Mouse (Mus musculus): ENCODE results near the gene Pfkp. TPM values are rescaled to one million over a fixed set of nuclear protein-coding genes. Genes with fewer than 3 reads are reported as not detected.

Gene Pfkp
- polyA plus RNA-seq, 1 experiment, result 45.1 TPM

DNA sequence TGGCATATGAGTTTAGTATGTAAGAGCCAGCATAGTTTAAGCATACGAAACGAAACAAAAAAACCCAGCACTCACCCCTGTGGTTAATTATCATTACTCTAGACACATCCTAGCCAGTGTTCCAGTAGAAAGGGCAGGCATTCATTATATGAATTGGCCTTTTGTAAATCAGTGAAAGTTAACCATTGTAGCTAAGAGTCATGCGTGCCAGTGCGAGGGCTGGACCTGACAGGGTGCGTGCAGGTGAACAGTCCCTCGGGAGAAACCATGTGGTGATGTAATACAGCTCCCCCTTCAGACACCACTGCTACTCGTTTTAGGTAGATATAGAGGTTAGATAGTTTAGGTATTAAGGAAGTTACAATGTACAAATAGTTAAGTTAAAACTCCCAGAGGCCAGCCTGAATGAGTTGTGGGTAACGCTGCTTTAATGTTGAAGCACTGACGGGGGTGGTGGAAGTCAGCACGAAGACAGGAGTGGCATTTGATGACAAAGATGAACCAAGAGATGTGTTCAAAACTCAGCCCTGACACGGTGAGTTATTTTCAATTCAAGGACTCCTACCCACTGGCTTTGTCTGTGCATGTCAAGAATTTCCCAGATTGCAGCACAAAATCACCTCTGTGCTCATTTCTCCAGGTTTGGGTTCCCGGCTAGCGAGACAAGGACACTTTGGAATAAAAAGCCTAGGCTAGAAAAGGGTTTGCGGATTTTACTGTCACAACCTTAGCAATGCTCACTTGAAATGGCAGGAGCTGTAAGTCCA, 19.4 kb downstream of the Pfkp start:
- Histone ChIP-seq H3K36me3 (ENCODE audit: control insufficient read depth, insufficient read depth, low read length) (no peaks in the 10 kb centered on the region), H3K27me3 (ENCODE audit: control insufficient read depth, insufficient read depth, low read length) (no peaks in the 10 kb centered on the region), H3K4me1 (ENCODE audit: control insufficient read depth, insufficient read depth, insufficient read length) (peaks cover 21% of the 10 kb centered on the region), H3K27ac (ENCODE audit: insufficient read depth, low read length) (no peak overlapping the region), H3K4me3 (ENCODE audit: extremely low read depth, insufficient read depth, insufficient read length) (no peak overlapping the region)
- TF ChIP-seq POLR2A (IDR thresholded peaks at IDR 0.05; ENCODE audit: low read depth, low read length) (no peak), CTCF (IDR thresholded peaks at IDR 0.05; ENCODE audit: extremely low read depth, insufficient read depth, insufficient read length, insufficient replicate concordance) (no peak)
- DNase-seq (ENCODE audit: low read depth in 1 of 2, low spot score in 2 of 2), result no peak
- WGBS, result 75% methylated on average over 14 of the region's 14 CpGs

DNA sequence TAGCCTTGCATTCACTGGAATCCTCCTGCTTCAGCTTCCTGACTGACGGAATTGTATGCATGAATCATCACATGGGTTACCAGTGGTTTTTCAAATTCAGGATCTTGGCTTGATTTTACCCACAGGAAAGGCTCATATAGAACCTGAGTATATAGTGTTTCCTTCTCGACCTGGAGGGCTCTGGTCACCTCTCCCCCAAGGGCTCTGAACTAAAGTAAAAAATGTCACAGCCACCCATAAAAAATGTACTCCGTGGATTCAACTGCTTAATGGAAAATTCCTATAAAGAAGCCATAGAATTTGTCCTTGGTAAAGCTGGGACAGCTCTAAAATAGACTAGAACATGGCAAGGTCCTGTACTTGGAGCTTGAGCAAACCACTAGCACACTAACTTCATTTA, 20.3 kb downstream of the Pfkp start:
- TF ChIP-seq CTCF (IDR thresholded peaks at IDR 0.05; ENCODE audit: extremely low read depth, insufficient read depth, insufficient read length, insufficient replicate concordance) (no peak), POLR2A (IDR thresholded peaks at IDR 0.05; ENCODE audit: low read depth, low read length) (no peak)
- DNase-seq (ENCODE audit: low read depth in 1 of 2, low spot score in 2 of 2), result no peak
- 85% methylated on average over 3 of the region's 3 CpGs for WGBS
- no peaks in the 10 kb centered on the region for H3K36me3 ChIP-seq (ENCODE audit: control insufficient read depth, insufficient read depth, low read length)
- no peak overlapping the region for H3K27ac ChIP-seq (ENCODE audit: insufficient read depth, low read length)
- peaks cover 13% of the 10 kb centered on the region for H3K4me1 ChIP-seq (ENCODE audit: control insufficient read depth, insufficient read depth, insufficient read length)
- H3K27me3 ChIP-seq (ENCODE audit: control insufficient read depth, insufficient read depth, low read length), result no peaks in the 10 kb centered on the region
- H3K4me3 ChIP-seq (ENCODE audit: extremely low read depth, insufficient read depth, insufficient read length), result no peak overlapping the region

DNA sequence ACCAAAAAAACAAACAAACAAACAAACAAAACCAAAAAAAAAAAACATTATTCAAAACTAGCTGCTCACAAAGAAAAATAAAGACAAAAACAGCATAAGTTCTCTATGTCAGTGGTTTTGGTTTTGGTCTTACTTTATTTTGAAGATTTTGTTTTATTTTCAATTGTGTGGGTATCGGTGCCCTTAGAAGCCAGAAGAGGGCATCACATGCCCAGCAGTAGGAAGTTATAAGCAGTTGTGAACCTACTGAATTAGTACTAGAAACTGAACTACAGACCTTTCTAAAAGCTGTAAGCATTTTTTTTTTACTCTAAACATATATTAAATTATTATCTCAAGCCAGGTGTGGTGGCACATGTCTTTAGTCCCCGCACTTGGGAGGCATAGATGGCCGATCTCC, 21.2 kb downstream of the Pfkp start:
- DNase-seq (ENCODE audit: low read depth in 1 of 2, low spot score in 2 of 2), result no peak
- no peak overlapping the region for H3K27ac ChIP-seq (ENCODE audit: insufficient read depth, low read length)
- no peaks in the 10 kb centered on the region for H3K36me3 ChIP-seq (ENCODE audit: control insufficient read depth, insufficient read depth, low read length)
- H3K4me1 ChIP-seq (ENCODE audit: control insufficient read depth, insufficient read depth, insufficient read length), result peaks cover 4% of the 10 kb centered on the region; the same call in 1 of the 2 replicates
- H3K4me3 ChIP-seq (ENCODE audit: extremely low read depth, insufficient read depth, insufficient read length), result no peak overlapping the region
- no peaks in the 10 kb centered on the region for H3K27me3 ChIP-seq (ENCODE audit: control insufficient read depth, insufficient read depth, low read length)
- TF ChIP-seq POLR2A (IDR thresholded peaks at IDR 0.05; ENCODE audit: low read depth, low read length), result no peak
- 84% methylated on average over 3 of the region's 3 CpGs for WGBS

DNA sequence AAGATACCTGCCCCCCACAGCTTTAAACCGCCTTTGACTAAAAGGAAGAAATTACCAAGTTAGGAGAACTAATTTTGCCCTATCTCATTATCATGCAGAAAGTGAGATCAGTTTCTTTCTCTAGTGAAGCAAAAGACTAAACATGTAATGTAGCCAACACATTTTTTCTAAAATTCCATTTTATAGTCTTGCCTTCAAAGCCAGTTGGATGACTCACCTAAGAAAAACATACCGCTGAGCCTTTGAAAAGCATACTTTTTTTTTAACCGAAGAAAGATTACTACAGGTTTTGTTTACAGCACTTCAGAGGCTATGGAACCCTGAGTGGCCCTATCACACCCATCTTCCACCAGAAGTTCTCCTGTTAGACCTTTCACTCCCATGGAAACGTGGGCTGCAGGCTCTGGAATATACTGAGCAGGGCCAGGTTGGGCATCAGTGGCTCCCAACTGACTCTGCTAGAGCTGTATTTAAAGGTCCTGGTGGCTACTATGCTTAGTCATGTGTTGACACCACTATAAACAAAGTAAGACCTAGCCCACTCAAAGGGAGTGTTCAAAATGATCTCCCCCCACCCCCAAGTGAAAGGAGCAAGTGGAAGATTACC, 22.0 kb downstream of the Pfkp start:
- no peaks in the 10 kb centered on the region for H3K4me1 ChIP-seq (ENCODE audit: control insufficient read depth, insufficient read depth, insufficient read length)
- TF ChIP-seq CTCF (IDR thresholded peaks at IDR 0.05; ENCODE audit: extremely low read depth, insufficient read depth, insufficient read length, insufficient replicate concordance) (no peak), POLR2A (IDR thresholded peaks at IDR 0.05; ENCODE audit: low read depth, low read length) (no peak)
- H3K4me3 ChIP-seq (ENCODE audit: extremely low read depth, insufficient read depth, insufficient read length), result no peak overlapping the region
- H3K27me3 ChIP-seq (ENCODE audit: control insufficient read depth, insufficient read depth, low read length), result no peaks in the 10 kb centered on the region
- WGBS, result 76% methylated on average over 4 of the region's 4 CpGs
- H3K27ac ChIP-seq (ENCODE audit: insufficient read depth, low read length), result no peak overlapping the region
- DNase-seq (ENCODE audit: low read depth in 1 of 2, low spot score in 2 of 2), result no peak
- H3K36me3 ChIP-seq (ENCODE audit: control insufficient read depth, insufficient read depth, low read length), result 0 out of 2 replicates have a peak, but pooled peaks cover 3% of the 10 kb centered on the region

DNA sequence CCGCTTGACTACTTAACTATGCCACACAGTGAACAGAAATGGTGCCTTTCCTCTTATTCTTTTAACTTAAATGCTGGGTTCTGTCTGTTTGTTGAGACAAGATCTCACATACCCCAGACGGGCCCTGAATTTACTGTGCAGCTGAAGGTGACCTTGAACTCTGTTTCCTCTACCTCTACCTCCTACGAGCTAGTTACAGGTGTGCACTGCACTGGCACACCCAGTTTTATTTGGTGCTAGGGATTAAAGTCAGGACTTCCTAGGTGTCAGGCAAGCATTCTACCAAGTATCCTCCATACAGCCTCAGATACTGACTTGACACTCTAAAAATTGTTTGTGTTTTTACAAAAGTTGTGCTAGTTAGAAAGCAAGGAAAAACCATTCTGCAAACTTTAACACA, 22.6 kb downstream of the Pfkp start:
- Histone ChIP-seq H3K4me3 (ENCODE audit: extremely low read depth, insufficient read depth, insufficient read length) (no peak overlapping the region), H3K36me3 (ENCODE audit: control insufficient read depth, insufficient read depth, low read length) (0 out of 2 replicates have a peak, but pooled peaks cover 3% of the 10 kb centered on the region), H3K27ac (ENCODE audit: insufficient read depth, low read length) (no peak overlapping the region), H3K27me3 (ENCODE audit: control insufficient read depth, insufficient read depth, low read length) (no peaks in the 10 kb centered on the region), H3K4me1 (ENCODE audit: control insufficient read depth, insufficient read depth, insufficient read length) (no peaks in the 10 kb centered on the region)
- no peak for DNase-seq (ENCODE audit: low read depth in 1 of 2, low spot score in 2 of 2)
- no peak for TF ChIP-seq CTCF (IDR thresholded peaks at IDR 0.05; ENCODE audit: extremely low read depth, insufficient read depth, insufficient read length, insufficient replicate concordance)
- no peak for TF ChIP-seq POLR2A (IDR thresholded peaks at IDR 0.05; ENCODE audit: low read depth, low read length)
- WGBS, result 93% methylated on average over 3 of the region's 3 CpGs

DNA sequence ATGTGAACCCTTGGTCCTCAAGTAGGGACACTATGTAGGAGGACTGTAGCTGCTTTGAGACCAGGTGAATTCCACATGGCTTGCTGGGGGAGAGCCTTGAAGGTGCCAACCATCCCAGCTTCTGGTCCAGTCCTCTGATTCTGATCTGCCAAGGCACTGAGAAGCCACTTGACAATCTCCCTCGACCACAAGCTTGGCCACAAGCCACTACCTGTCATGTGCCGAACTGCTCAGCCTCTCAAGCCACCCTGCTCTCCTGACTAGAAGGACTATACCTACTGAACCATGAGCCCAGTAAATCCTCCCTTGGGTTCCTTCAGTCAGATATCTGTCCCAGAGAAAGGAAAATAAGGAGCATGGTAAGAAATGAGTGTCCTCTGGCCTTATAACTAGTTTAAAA, 24.0 kb downstream of the Pfkp start:
- no peak overlapping the region for H3K4me3 ChIP-seq (ENCODE audit: extremely low read depth, insufficient read depth, insufficient read length)
- no peak overlapping the region for H3K27ac ChIP-seq (ENCODE audit: insufficient read depth, low read length)
- no peak for DNase-seq (ENCODE audit: low read depth in 1 of 2, low spot score in 2 of 2)
- no peaks in the 10 kb centered on the region for H3K4me1 ChIP-seq (ENCODE audit: control insufficient read depth, insufficient read depth, insufficient read length)
- 32% methylated on average over 2 of the region's 2 CpGs for WGBS
- H3K27me3 ChIP-seq (ENCODE audit: control insufficient read depth, insufficient read depth, low read length), result no peaks in the 10 kb centered on the region
- 0 out of 2 replicates have a peak, but pooled peaks cover 11% of the 10 kb centered on the region for H3K36me3 ChIP-seq (ENCODE audit: control insufficient read depth, insufficient read depth, low read length)
- TF ChIP-seq POLR2A (IDR thresholded peaks at IDR 0.05; ENCODE audit: low read depth, low read length) (no peak), CTCF (IDR thresholded peaks at IDR 0.05; ENCODE audit: extremely low read depth, insufficient read depth, insufficient read length, insufficient replicate concordance) (no peak)

DNA sequence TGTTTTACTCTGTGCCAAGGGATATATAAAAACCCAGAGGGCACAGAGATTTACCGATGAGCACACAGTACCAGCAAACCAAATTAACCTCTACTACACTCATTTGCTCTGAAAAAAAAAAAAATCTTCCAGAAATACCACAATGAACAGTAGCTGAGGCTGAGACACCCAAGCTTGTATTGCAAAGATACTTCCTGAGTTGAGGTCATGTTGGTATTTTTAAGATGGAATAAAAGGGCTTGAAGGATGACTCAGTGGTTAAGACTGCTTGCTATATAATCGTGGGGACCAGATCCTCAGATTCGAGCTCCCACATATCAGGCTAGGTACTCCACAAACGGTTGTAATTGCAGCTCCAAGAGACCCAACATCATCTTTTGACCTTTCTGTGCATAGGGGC, 24.5 kb downstream of the Pfkp start:
- TF ChIP-seq CTCF (IDR thresholded peaks at IDR 0.05; ENCODE audit: extremely low read depth, insufficient read depth, insufficient read length, insufficient replicate concordance) (no peak), POLR2A (IDR thresholded peaks at IDR 0.05; ENCODE audit: low read depth, low read length) (no peak)
- H3K4me1 ChIP-seq (ENCODE audit: control insufficient read depth, insufficient read depth, insufficient read length), result no peaks in the 10 kb centered on the region
- H3K36me3 ChIP-seq (ENCODE audit: control insufficient read depth, insufficient read depth, low read length), result peaks cover 16% of the 10 kb centered on the region; the same call in 1 of the 2 replicates
- DNase-seq (ENCODE audit: low read depth in 1 of 2, low spot score in 2 of 2), result no peak
- no peak overlapping the region for H3K27ac ChIP-seq (ENCODE audit: insufficient read depth, low read length)
- no peaks in the 10 kb centered on the region for H3K27me3 ChIP-seq (ENCODE audit: control insufficient read depth, insufficient read depth, low read length)
- H3K4me3 ChIP-seq (ENCODE audit: extremely low read depth, insufficient read depth, insufficient read length), result no peak overlapping the region
- WGBS, result 33% methylated on average over 4 of the region's 4 CpGs

Measured in spleen, adult 2 months (tissue).